Mouse (Mus musculus): ENCODE measurements around the gene Maoa. TPM values are rescaled to one million over a fixed set of nuclear protein-coding genes. Genes with fewer than 3 reads are reported as not detected.

The Maoa gene
- 1 to 10 TPM; 2.6 to 3.7 TPM for total RNA-seq (2021)
- long read RNA-seq, experiment 1, full-length matches to known transcripts = 1 of 1 reads
- long read RNA-seq, experiment 1, partial matches to known transcripts = 0 of 1 reads
- long read RNA-seq, experiment 1, other reads (novel, unspliced or antisense) = 0 of 1 reads
- long read RNA-seq, experiment 2, full-length matches to known transcripts = 4 of 5 reads
- long read RNA-seq, experiment 2, partial matches to known transcripts = 1 of 5 reads
- long read RNA-seq, experiment 2, other reads (novel, unspliced or antisense) = 0 of 5 reads

DNA sequence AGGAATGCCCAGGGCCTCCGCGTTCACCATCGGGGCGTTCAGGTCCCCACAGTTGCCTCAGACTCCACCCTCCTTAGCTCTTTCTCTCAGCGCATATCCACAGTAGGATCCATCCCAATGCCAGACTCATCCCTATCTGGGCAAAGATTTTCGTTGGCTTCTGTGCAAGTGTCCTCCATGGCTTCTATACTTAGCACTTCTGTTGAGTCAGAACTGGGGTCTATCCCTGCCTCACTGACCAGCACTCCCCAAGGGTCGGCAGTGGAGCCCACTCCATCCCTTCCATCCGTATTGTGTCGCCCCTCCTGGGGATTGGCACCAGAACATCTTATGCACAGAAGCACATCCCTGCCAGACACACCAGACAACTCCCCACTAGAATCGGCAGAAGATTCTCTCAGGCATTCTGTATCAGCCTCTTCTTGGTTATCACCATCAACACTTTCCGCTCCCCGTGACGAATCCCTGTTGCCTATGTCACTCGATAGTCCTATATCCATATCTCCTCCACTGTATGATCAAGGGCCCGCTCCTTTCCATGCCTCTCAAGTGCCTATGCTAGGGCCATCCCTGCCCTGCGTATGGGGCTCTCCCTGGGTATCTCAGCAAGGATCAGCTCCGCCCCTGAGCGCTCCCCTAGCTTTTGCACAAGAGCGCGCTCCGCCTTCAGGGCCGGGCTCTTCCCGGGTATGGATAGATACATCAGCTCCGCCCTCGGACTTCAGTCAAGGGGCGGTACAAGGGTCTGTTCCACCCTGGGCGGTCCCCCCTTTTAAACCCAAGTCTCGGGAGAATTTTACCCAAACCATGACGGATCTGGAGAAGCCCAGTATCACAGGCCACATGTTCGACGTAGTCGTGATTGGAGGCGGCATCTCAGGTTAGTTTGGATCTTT lies at the start of gene Maoa:
Gene Maoa, plus strand, starts transcription at position 665 of the 896 bp plus-strand sequence.
- DNase-seq = peak; percentile 49 to 60
- intact Hi-C loops (cut with DNase I) = no loop called here

DNA sequence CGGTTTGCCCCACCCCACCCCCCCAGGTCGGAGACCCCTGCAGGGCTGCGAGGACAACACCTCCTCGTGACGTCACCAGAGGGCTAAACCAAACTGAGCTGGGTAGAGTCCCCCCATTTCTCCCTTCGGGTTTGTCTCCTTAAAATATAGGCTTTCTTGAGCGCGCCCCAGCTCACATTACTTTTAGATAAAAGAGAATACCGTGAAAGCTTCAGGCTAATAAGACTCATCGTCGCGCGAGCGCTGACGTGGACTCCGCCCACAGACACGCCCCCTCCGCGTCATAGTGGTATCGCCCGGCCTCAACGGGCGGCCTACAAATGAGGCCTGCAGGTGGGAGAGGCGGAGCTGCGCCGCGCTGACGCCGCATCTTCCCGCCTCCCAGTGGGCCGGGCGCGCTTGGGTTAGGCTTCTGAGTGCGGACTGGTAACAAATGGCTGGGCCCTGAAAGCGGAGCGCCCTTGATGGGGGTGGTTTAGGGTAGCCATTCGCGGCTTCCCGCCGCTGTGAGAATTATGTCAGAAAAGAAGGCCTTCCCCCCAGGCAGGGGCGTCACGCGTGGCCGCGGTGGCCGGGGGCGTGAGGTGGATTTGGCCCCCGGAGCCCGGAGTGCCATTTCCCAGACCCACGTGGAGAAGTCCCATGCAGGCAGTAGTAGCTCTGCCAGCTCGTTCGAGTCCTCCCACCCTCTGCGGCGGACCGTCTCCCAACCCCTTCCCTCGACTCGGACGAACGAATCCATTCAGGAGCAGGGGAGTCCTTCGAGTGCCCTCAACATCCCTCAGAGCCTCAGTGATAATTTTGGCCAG lies 1.1 kb upstream of the Maoa start:
- peak; percentile 86 to 90 for DNase-seq
- intact Hi-C loops (cut with DNase I) = no loop called here

DNA sequence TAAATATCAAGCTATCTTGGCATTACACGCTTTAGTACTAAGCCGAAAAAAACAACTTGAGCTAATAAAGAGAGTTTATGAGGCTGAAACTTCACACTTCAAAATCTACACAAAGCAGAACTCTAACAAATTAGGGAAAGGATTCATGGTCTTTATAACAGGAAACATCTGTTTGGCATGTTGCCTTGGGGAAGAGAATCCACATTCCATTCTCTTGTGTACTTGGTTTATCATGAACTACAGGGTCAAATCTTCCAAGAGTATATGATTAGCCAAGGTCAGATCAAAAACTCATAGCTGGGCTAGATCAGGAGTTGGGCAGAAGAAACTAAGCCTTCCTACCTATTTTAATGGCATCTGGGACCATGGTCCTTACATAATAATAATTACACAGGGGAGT lies 37.0 kb downstream of the Maoa start:
- DNase-seq = peak in 1 of 2 experiments; percentile 17
- intact Hi-C loops (cut with DNase I) = no loop called here

DNA sequence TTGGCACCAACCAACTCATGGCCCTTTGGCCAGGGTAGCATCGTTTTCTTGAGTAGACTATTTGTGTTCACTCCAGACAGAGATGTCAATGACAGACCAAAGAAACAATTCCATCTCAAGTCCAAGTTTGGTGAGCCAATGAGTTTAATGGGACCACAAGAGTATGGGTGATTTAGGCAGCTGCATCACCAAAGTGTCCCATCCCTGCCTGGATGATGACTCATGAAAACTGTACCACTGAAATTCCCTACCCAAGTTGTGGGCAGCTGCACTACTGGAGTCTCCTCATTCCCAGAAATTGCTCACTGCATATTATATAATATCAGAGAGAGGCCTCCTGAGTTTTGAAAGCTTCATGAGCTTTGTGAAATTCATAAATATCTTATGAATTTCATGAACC lies 86.6 kb downstream of the Maoa start:
- intact Hi-C loops (cut with DNase I) = no loop called here
- DNase-seq = no peak

DNA sequence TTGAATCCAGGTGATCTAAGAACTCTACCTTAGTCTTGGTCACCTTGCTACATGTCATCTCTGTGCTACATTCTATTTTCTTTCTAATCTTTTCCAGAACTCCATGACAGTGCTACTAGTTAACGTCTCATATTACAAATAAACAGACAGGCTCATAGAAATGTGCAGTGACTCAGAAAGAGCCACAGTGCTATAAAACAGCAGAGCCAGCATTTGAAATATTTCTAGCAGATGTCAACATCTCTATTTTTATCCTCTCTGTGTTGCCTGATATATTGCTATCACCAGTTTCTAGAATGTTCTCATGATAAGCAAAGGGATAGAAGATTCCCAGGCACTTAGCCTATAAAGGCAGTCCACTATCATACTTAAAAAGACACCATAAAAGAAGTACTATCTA lies 94.5 kb downstream of the Maoa start:
- intact Hi-C loops (cut with DNase I) = no loop called here
- no peak for DNase-seq

Other genes with a start within 250 kb of the Maoa start
- gene Cypt1, start 96.8 kb upstream of the Maoa start, total RNA-seq (2021) = not detected
- gene Maob, start 197.7 kb downstream of the Maoa start, total RNA-seq (2021) = 10 to 100 TPM; 13.1 to 15.7 TPM